Mouse (Mus musculus) small intestine, adult 2 months (tissue): ENCODE data around the gene Atp6v1e2.

ENCODE experiments used
- CTCF ChIP-seq: fragments of 200-500 bp; IDR thresholded peaks from 2 replicates; pipeline ENCODE4 v1.5.1; 2012; ENCODE audit warnings: low read depth, mild to moderate bottlenecking, control low read depth, inconsistent platforms, low read length, moderate library complexity, mixed read lengths; ENCODE audit not compliant: insufficient replicate concordance, insufficient read length; ENCODE audit errors: extremely low read depth
- POLR2A ChIP-seq: fragments of 200-500 bp; IDR thresholded peaks from 2 replicates; pipeline ENCODE4 v1.6.1; 2012; ENCODE audit warnings: low read depth, mild to moderate bottlenecking, control low read depth, inconsistent platforms, low read length, moderate library complexity

DNA sequence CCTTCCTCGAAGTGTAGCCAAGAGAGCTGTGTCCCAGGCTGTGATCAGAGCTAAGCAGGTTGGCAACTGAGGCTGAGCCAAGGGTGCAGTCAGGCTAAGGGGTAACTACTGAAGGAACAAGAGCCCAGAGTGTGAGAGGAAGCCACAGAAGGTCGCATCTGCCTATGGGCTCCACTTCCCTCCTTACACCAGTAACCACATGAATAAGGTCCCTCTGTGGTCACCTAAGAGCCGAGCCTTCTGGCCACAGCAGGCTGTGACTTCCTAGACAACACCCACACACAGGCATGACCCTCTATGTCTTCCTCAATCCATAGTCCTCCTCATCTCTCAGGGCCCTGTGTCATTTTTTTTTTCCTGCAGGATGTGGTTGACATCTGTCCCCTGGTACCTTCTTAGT lies 43.5 kb downstream of the Atp6v1e2 start:
- TF ChIP-seq CTCF (no peak), POLR2A (no peak)
